Mouse (Mus musculus): ENCODE measurements around the gene Zfp689. TPM values are rescaled to one million over a fixed set of nuclear protein-coding genes. Genes with fewer than 3 reads are reported as not detected.
"Not testable (repeated sequence)": the region's sequence is repeated elsewhere in the genome, so short reads cannot be mapped to it uniquely, and the experiment has no call there.

Zfp689 gene
- total RNA-seq, 2 experiments from 2014 or later = 6.0 to 6.5 TPM

DNA sequence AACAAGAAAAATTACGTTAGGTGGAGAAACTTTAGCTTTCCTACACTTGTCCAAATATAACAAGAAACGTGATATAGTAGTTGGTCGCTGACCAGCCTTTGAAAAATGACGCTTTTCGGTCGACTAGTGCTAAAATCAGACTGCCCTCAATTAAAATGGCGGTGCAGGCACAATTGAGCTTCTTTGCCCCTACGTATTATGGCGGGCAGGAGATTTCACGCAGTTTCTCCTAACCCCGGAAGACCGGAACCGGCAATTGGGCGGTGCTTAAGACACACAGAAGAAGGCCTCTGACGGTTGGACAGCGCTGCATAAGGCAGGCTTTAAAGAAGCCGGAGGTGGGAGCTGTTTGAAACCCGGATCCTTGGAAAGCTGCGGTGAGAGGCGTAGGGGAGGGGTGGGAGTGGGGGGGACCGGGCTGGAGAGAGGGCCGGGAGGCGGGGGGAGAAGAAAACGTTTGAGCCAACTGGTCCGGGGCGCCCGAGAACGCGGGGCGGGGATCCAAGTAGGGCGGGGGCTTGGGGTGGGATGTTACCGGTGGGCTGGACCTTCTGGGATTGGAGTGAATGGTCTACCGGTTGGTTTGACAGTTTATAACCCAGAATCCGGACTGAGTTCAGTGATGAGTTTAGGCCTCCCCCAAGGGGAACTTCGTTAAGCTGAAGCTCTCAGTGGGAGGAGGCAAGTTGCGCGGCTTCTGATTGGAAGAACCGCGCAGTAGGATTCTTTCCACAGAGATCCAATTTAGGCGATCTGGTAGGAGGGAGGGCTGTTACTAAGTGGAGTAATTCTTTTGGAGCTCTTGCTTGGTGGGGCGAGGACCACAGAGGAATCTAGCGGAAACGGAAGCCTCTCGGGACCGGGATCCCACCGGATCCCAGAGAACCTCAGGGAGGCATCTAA, 22.0 kb upstream of the Zfp689 start:
- DNase-seq (ENCODE audit: low spot score in 2 of 2) = peak; percentile 92 to 97

DNA sequence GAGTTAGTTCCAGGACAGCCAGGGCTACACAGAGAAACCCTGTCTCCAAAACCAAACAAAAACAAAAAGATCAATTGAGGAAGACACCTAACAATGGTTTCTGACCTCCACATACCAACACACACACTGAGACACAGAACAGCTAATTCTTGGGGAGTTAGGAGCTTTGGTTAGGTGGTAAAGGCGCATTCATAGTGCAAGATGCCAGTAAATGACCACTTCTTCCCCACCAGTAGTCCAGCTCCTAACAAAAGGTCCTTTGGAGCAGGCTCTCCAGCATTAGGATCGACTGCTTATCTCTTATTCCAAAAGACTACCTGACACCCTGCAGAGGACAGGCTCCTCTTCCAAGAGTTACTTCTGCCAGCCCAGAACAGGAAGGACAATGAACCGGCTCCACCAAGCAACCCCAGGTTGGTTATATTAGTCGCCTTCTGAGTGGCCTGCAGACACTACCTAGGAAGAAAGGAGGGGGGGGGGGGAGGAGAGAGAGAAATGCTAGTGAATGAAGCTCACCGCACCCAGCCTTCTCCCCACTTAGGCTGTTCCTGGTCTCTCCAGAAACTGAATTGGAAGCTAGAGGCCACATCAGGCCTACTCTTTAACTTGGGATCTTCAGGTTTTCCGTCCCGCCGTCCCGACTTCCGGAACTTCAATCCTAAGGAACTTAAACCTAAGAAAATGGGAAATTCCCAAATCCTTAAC, 21.2 kb upstream of the Zfp689 start:
- no peak for DNase-seq (ENCODE audit: low spot score in 2 of 2)

DNA sequence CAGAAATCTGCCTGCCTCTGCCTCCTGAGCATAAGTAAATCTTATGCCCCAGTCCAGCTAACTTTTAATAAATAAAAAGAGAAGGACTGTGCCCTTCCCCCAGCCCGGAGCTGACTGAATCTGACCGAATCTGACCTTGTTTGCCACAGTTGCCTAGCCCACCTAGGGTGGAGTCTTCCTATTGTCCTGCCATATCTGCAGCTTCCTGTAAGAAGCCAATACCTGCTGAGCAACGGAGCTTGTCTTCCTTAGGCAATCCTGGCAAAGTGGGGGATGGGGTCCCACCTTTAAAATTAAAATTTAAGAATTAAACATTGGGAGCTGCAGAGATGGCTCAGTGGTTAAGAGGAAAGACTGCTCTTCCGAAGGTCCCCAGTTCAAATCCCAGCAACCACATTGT, 17.6 kb upstream of the Zfp689 start:
- no peak for DNase-seq (ENCODE audit: low spot score in 2 of 2)

DNA sequence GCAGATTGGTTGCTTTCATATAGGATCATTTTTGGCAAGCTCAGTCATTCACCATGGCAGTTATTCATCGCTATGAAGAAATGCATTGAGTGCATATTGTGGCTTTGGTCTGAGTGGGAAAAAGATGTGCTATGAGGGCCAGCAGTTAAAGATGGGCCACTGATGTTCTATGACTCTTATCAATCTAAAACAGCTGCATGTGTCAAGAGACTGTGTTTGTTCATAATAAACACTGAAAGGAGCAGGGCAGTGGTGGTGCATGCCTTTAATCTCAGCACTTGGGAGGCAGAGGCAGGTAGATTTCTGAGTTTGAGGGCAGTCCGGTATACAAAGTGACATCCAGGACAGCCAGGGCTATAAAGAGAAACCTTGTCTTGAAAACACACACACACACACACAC, 16.7 kb upstream of the Zfp689 start:
- not testable (repeated sequence) for DNase-seq (ENCODE audit: low spot score in 2 of 2)

DNA sequence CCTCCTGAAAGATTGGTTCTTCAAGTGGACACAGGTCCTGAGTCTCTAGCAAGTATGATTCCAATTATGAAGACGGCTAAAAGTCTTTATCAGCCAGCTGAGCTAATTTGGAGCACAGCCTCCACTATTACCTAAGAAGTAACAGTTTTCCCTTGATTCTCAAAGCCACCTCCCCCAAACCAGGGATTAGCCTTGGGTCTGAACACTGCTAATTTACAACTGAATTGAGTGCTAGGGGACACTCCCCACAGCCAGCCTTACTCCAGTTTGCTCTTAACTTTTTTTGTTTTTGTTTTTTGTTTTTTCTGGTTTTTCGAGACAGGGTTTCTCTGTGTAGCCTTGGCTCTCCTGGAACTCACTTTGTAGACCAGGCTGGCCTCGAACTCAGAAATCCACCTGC, 16.2 kb upstream of the Zfp689 start:
- DNase-seq (ENCODE audit: low spot score in 2 of 2) = no peak

DNA sequence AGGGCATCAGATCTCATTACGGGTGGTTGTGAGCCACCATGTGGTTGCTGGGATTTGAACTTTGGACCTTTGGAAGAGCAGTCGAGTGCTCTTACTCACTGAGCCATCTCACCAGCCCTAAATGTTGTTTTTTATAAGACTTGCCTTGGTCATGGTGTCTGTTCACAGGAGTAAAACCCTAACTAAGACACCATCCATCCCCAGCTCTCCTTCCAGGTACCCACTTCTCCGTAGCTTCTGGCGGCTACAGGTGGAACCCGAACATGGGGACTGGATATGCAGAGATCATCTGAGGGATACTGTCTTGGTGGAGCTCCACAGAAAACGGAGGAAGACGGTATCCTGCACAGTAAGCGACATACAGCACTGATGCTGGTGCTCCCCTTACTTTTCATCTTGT, 10.4 kb upstream of the Zfp689 start, which contains the start of gene Prr14:
Prr14 (plus strand) TSS at position 301 of the 400 bp plus-strand sequence.
- not testable (repeated sequence) for DNase-seq (ENCODE audit: low spot score in 2 of 2)

DNA sequence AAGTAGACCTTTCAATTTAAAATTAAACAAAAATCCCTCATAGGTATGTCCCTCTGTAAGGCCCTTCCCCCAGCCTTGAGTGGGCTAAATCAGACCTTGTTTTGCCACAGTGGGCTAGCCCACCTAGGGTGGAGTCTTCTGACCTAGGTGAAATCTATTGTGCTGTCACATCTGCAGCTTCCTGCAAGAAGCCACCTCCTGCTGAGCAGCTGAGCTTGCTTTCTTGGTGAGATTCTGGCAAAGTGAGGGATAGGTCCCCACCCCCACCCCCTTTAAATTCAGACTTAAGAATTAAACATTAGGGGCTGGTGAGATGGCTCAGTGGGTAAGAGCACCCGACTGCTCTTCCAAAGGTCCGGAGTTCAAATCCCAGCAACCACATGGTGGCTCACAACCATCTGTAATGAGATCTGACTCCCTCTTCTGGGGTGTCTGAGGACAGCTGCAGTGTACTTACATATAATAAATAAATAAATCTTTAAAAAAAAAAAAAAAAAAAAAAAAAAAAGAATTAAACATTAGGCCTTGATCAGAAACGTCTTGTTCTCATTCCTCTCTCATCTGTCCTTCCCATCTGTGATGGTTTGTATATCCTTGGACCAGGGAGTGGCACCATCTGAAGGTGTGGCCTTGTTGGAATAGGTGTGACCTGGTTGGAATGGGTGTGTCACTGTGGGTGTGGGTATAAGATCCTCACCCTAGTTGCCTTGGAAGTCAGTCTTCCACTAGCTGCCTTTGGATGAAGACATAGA, 9.6 kb upstream of the Zfp689 start:
- DNase-seq (ENCODE audit: low spot score in 2 of 2) = not testable (repeated sequence)

DNA sequence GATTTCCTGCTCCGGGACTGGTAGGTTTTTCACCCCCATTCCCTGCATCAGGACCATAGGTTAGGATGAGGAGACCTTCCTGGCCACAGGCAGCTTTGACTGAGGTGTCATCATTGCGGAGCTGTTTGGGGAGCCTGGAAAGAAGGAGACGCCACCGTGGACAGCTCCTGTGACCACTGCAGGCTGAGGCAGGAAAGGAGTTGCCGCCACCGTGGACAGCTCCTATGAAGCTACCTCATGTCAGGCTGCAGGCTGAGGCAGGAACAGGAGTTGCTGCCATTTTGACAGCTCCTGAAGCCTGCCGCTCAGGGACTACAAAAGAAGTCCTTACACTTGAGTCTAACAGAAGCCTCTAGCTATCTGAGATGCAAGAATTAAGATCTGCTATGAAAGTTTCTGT, 5.9 kb upstream of the Zfp689 start:
- DNase-seq (ENCODE audit: low spot score in 2 of 2) = no peak

DNA sequence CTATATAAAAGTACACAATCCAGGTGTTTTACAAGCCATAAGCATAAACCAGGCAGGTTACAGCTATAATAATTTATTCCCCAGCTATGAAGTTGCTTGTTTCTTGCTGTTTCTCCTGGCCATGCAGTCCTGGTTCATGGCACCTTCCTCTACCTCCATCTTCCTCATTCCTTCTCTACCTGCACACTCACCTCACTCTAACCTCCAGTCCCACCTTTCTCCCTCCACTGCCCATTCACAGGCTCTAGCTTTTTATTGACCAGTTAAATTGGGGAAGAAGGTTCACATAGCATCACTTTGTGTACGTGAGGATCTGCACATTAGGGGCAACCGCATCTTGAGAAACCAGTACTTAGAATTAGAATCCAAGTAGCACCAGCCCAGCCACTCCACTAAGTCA, 4.1 kb upstream of the Zfp689 start:
- no peak for DNase-seq (ENCODE audit: low spot score in 2 of 2)

DNA sequence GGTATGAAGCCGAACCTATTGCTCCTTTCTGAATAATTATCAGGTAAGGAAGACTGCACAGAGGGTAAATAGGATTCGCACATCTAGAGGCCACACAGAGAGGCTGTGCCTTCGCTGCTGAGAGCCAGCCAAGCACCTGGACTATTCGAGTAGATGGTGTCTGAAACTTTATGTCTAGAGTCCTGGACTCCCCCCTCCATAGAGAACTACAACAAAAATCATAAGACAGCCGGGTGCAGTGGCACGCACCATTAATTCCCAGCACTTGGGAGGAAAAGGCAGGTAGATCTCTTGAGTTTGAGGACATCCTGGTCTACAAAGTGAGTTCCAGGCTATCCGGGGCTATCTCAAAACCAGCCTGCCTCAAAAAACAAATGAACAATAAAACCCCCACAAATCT, 1.0 kb upstream of the Zfp689 start:
- DNase-seq (ENCODE audit: low spot score in 2 of 2) = no peak

DNA sequence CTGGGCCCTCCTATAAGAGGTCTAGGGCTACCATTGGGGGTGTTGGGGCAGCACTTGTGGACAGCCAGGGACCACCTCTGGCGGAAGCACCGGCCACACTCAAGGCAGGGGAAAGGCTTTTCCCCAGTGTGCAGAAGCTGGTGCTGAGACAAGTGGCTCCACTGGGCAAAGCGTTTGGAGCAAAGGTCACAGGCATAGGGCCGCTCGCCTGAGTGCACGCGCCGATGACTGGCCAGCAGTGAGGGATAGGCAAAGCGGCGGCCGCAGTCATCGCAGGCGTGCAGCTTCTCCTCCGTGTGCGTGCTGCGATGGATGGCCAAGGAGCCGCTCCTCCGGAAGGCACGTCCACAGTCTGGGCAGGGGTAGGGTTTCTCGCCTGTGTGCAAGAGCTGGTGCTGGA, 5.0 kb downstream of the Zfp689 start:
- no peak for DNase-seq (ENCODE audit: low spot score in 2 of 2)

DNA sequence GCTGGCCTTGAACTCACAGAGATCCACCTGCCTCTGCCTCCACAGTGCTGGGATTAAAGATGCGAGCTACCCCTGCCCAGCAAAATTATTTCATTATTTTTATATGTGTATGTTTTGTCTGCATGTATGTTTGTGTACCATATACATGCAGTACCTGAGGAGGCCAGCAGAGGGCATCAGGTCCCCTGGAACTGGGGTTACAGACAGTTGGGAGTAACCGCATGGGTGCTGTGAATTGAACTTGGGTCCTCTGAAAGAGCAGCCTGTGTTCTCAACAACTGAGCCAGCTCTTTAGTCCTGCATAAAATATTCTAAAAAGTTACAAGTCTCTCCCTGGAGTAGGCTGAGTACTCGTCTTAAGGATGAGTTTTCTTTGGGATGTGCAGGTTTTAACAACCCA, 11.2 kb downstream of the Zfp689 start:
- DNase-seq (ENCODE audit: low spot score in 2 of 2) = no peak

DNA sequence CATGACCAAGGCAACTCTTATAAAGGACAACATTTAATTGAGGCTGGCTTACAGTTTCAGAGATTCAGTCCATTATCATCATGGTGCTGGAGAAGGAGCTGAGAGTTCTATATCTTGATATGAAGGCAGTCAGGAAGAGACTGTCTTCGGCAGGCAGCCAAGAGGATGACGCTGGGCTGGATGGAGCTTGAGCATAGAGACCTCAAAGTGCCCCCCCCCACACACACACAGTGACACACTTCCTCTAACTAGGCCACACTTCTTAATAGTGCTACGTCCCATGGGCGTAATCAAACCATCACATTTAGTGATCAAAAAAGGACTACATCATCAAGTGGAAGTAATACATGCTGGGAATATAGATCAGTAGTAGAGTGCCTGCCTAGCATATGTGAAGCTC, 13.8 kb downstream of the Zfp689 start:
- DNase-seq (ENCODE audit: low spot score in 2 of 2) = no peak

DNA sequence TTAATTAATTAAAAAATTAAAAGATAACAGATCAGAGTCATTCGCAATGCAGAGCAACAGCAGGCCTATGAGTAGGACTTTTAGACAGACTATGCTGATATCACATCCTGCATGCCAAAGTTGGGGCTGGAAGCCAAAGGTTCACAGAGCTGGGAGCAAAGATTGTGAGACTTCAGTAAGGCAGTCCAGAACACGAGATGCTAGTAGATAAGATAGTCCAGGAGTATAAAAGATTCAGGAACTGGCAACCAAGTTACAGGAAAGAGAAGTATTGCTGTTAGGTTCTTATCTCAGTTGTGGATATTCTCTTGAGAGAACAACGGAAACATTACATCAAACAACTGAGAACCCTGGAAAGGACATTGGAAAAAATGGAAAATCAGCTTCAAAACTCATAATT, 22.6 kb downstream of the Zfp689 start:
- no peak for DNase-seq (ENCODE audit: low spot score in 2 of 2)

DNA sequence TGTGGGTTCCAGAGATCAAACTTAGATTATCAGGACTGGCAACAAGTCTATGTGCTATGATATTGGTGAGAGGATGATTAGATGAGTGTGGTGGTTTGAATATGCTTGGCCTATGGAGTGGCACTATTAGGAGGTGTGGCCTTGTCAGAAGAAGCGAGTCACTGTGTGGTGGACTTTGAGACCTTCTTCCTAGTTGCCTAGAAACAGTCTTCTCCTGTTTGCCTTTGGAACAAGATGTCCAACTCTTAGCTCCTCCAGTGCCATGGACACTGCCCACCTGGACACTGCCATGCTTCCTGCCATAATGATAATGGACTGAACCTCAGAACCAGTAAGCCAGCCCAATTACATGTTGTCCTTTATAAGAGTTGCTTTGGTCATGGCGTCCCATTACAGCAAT, 23.0 kb downstream of the Zfp689 start:
- no peak for DNase-seq (ENCODE audit: low spot score in 2 of 2)

DNA sequence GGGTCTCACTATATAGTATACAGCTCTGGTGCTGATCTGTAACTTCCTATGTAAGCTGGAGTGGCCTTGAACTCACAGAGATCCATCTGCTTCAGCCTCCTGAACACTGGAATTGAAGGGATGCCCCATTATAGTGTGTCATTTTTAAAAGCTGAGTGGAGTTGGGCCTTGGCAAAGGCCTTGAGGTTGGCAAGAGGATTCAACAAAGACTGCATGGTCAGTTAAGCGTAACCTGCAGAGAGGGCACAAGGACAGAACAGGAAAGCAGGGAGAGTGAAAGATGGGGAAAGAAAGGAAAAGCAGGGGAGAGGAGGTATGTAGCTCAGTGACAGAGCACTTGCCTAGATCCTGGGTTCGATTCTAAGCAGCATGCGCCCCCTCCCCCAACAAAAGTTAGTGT, 23.7 kb downstream of the Zfp689 start:
- no peak for DNase-seq (ENCODE audit: low spot score in 2 of 2)

DNA sequence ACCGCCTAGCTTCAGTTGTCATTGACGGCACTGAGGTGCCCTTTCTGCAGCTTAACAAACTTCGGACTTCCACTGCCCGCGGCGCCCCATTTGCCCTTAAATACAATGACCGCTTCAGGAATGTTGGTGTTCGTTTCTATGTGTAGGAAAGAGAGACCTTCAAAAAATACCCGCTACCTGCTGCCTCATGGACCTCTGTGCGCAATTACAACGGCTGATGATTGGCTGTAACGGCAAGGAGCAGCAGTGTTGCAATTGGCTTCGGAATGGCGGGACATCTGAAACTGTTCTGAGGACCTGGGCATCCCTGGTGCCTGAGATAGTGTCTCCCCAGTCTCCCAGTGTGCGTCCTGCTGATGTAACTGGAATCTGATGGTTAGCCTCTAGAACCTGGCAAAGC, 26.7 kb downstream of the Zfp689 start:
- peak; percentile 11 to 55 for DNase-seq (ENCODE audit: low spot score in 2 of 2)

DNA sequence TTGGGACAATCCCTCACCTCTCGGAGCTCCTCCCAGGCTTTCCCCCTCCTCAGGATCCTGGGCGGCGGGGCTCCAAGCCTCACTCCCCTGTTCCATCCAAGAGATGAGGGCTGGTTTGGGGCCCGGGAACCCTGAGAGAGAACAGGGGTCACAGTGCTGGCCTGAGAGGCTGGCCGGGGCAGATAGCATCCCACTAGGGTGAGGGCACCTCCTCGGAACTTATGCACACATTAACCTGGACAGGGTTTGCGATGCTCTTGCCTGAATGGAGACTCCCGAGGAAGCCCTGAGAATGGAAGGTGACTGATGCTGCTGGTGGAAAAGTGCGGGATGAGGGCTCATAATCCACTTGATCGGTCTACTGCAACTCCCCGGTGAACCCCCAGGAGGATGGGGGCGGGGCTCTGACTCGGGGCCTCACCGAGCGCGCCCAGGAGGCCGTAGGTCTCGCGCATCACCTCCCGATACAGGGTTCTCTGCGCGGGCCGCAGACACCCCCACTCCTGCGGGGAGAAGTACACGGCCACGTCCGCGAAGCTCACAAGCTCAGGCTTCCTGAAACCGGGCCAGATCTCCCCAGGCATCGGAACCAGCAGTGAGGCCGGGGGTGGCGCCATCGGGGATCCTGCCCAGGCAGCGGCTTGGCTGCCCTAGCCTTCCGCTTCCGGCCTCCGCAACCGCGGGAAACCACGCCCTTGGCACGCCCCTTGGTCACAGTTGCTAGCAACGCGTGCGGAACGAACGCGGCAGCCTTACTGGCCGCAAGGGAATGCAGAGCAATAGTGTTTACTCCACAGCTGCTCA, 27.4 kb downstream of the Zfp689 start, which contains the start of gene Zfp688:
Zfp688 (minus strand) TSS at position 681 of the 804 bp plus-strand sequence.
- DNase-seq (ENCODE audit: low spot score in 2 of 2) = peak; percentile 87 to 94

DNA sequence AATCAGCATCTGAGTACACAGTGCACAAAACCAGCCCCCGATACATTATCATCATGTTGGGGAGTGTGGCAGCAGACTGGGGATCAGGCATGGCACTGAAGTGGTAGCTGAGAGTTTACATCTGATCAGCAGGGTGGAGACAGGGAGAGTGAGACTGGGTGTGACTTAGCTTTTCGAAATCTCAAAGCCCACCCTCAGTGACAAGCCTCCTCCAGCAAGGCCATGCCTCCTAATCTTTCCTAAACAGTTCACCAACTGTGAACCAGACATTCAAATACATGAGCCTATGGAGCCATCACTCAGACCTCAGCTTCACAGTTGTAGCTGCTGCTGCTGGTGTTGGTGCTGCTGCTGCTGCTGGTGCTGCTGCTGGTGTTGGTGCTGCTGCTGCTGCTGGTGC, 37.5 kb downstream of the Zfp689 start:
- DNase-seq (ENCODE audit: low spot score in 2 of 2) = no peak

DNA sequence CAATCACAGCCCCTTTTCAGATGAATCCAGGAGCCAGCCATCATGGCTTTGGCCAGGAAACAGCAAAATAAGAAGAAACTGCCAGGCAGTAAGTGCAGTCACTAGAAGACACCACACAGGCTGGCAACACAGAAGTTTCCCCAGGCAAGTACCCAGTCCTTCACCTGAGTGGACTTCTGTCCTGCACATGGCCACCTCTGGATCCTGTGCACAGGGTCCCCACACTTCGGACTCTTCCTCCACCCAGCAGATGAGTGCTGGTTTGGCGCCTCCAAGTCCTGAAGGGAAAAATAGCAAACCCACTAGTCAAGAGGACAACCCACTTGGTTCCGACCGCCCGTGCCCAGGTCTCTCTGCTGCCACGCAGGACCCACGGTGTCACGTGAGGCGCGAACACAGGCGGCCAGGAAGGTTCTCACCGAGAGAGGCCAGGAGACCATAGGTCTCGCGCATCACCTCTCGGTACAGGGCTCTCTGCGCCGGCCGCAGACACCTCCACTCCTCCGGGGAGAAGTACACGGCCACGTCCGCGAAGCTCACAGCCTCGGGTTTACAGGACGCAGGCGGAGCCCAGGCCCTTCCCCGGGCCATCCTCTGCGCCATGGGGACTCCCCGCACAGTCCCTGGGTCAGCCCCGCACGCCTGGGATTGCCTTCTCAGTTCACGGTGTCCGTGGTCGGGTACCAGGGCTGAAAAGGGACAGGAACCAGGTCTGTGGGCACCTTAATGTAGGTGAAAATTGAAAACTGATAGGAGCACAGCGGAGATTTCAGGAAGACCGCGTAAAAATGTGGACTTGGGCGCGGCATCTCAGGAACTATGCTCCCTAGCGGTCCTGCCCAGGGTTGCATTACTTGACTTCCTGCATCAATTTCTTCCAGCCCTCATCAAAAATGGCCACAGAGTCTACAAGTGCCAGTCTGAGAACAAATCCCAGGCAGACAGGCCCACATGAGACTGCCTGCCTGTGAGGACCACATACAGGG, 42.7 kb downstream of the Zfp689 start, which contains the start of gene Zfp764:
Zfp764 (minus strand) TSS at position 821 of the 986 bp plus-strand sequence.
- peak; percentile 68 to 92 for DNase-seq (ENCODE audit: low spot score in 2 of 2)

All from layer of hippocampus, adult 18-20 months (tissue).